22 mouse cellular contexts compared by ENCODE assay signal in the genomic region with DNA sequence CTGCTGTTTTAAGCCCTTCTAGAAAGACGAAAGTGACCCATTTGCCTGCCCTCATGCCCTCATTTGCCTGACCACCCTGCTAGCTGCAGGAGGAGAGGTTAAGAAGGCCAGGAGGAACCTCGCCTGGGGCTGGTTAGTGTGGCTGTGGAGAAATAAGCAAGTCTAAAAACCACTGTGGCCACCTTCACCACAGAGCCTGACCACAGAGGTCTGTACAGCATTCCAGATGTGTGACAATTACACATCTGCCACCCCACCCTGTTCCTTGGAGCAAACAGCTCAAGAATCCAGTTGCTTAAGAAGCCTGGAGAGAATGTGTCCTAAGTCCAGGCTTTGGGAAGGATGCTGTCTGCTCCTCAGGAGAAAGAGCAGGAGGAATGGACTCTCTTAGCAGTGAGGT.
DNase-seq lines count a peak whose midpoint lies in the region; ATAC-seq and TF ChIP-seq lines count a peak whose summit lies in the region.
"Had no signal": no experiment of that assay in that cellular context is flagged by ENCODE, and none has a peak within 500 bp of the region (broad histone marks: within the 10 kb centered on the region; RNA-seq: fewer than 3 reads in every experiment).

No protein-coding gene starts in this region.

- H3K4me2 ChIP-seq in embryonic facial prominence, embryonic 15.5 days (replicated peaks) = no peak overlapping the region
- H3K4me2 ChIP-seq: embryonic facial prominence, embryonic 12.5 days; heart, embryonic 12.5 days; hindbrain, embryonic 14.5 days had no signal

- intact Hi-C loops in gastrocnemius, adult 2 months (cut with DNase I) = no loop called here
- intact Hi-C loops in left cerebral cortex, postnatal 4 days (cut with DNase I) = no loop called here

- H3K27me3 ChIP-seq in embryonic facial prominence, embryonic 15.5 days = no peaks in the 10 kb centered on the region
- H3K27me3 ChIP-seq: embryonic facial prominence, embryonic 12.5 days; heart, embryonic 12.5 days had no signal

- WGBS in embryonic facial prominence, embryonic 15.5 days = 69% methylated on average over 2 of the region's 2 CpGs

- no peaks in the 10 kb centered on the region for H3K9me3 ChIP-seq in embryonic facial prominence, embryonic 15.5 days (replicated peaks)
- H3K9me3 ChIP-seq: embryonic facial prominence, embryonic 12.5 days; forebrain, embryonic 10.5 days; heart, embryonic 12.5 days; hindbrain, embryonic 10.5 days had no signal

- no peak overlapping the region for H3K9ac ChIP-seq in embryonic facial prominence, embryonic 15.5 days
- H3K9ac ChIP-seq: embryonic facial prominence, embryonic 12.5 days; heart, embryonic 12.5 days; hindbrain, embryonic 14.5 days had no signal

- H3K27ac ChIP-seq in gastrocnemius, adult 2 months = peak overlapping the region; percentile 40; the same call in 1 of the 2 replicates
- H3K27ac ChIP-seq in embryonic facial prominence, embryonic 15.5 days (replicated peaks) = no peak overlapping the region
- H3K27ac ChIP-seq: embryonic facial prominence, embryonic 12.5 days; forebrain, embryonic 10.5 days; hindbrain, embryonic 10.5 days; hindbrain, embryonic 14.5 days had no signal

- H3K4me1 ChIP-seq in embryonic facial prominence, embryonic 15.5 days = peaks cover 18% of the 10 kb centered on the region

- peak; percentile 27; the same call in 1 of the 2 replicates for ATAC-seq in embryonic facial prominence, embryonic 15.5 days (ENCODE audit: insufficient number of reproducible peaks, low FRiP score, low TSS enrichment, low read depth)
- ATAC-seq: activated CD4-positive, CD25-positive, alpha-beta regulatory T cell, adult 4 months; CD4-positive, CD25-positive, alpha-beta regulatory T cell, adult 4 months; forebrain, embryonic 14.5 days had no signal

- no peak overlapping the region for H3K4me3 ChIP-seq in gastrocnemius, adult 2 months
- no peak overlapping the region for H3K4me3 ChIP-seq in embryonic facial prominence, embryonic 15.5 days (replicated peaks)
- H3K4me3 ChIP-seq: embryonic facial prominence, embryonic 12.5 days; forebrain, embryonic 10.5 days; heart, embryonic 12.5 days; hindbrain, embryonic 10.5 days had no signal

- H3K36me3 ChIP-seq in embryonic facial prominence, embryonic 15.5 days = no peaks in the 10 kb centered on the region
- H3K36me3 ChIP-seq: embryonic facial prominence, embryonic 12.5 days; forebrain, embryonic 10.5 days; G1E; heart, embryonic 12.5 days; hindbrain, embryonic 10.5 days had no signal

- peak; percentile 38 for DNase-seq in gastrocnemius, adult 2 months
- no peak for DNase-seq in gastrocnemius, postnatal 25 days
- DNase-seq in 3T3-L1 (ENCODE audit: low read depth, low spot score) = peak; percentile 71
- DNase-seq in left cerebral cortex, postnatal 4 days = no peak
- no peak for DNase-seq in kidney, adult 8-10 months
- DNase-seq: adrenal gland, adult 2 months; adrenal gland, postnatal 25 days; B cell, adult 2 months; cerebellum, adult 2 months; cerebellum, postnatal 10 days; embryo, embryonic 11 days; gastrocnemius, postnatal 14 days had no signal

- no peak for TF ChIP-seq CTCF in gastrocnemius, adult 2 months (IDR thresholded peaks at IDR 0.05)

Comparison
In these comparisons a context has a peak if more than half of its experiments do, and no peak if none do; other contexts are left out.
1. DNase-seq: peak in gastrocnemius, adult 2 months (single experiment) and 3T3-L1 (single experiment); none in gastrocnemius, postnatal 25 days (single experiment), left cerebral cortex, postnatal 4 days (single experiment) and kidney, adult 8-10 months (0 of 2).